Mouse (Mus musculus) cerebellum, postnatal 4 days (tissue): Measurements from ENCODE around the gene Mndal.
A peak's percentile ranks its signal among the peaks of the same experiment; 100 is the strongest.
"Not testable (repeated sequence)": the region's sequence is repeated elsewhere in the genome, so short reads cannot be mapped to it uniquely, and the experiment has no call there.

Source experiments
- DNase-seq, 2 experiments: peaks; one replicate each; pipeline ENCODE4 v3.0.0; 2022; ENCODE audit warnings: low spot score in 2 of 2, mixed read lengths in 1 of 2

Mndal gene

DNA sequence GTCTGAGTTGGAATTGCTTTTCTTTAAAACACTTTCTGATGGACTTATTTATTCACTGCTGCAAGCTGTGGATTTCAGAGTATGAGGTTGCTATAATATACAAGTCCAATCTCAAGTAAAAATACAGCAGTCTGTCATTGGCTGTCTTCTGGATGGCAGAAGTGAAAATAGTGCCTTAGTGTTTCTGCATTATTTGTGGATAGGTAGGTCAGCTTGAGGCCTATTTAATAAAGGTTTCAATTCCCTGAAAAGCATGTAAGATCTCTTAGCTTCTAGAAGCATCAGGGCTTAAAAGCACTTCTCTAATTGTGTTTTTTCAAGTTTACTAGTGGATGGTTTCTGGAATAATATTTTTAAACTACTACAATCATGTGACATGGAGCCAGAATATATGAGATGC is 52.5 kb downstream of the Mndal start:
- not testable (repeated sequence) for DNase-seq

DNA sequence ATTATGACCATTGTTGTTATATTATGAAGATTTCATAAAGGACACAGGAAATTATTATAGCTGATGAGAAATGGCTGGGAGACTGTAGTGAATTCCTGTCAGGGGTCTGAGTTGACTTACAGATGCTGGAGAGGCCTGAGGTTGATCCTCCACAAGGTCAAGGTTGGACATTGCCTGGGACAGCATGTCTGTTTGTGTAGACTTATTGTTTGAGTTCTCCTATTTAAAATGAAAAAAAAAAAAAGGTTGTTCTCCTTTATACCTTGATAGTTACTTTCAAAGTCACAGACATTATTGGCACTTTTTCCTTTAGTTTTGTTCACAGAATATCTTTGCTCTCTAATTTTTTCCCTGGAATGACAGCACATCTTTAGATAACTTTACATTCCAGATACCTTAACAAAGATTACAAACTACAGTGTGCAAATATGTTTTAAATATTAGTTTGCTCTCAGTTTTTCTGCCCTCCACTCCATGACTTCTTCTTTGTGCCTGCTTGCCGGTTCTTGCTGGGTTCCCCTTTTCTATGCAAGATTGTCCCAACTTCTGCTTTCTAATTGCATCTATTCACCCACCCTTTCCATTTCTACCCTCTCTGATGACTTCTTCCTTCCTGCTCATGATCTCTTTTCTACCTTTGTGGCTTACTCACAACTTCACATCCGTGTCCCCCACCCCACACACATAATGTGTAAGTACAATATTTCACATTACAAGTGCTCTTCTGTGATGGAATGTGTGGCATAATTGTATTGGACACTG is 55.1 kb downstream of the Mndal start:
- DNase-seq = not testable (repeated sequence)

DNA sequence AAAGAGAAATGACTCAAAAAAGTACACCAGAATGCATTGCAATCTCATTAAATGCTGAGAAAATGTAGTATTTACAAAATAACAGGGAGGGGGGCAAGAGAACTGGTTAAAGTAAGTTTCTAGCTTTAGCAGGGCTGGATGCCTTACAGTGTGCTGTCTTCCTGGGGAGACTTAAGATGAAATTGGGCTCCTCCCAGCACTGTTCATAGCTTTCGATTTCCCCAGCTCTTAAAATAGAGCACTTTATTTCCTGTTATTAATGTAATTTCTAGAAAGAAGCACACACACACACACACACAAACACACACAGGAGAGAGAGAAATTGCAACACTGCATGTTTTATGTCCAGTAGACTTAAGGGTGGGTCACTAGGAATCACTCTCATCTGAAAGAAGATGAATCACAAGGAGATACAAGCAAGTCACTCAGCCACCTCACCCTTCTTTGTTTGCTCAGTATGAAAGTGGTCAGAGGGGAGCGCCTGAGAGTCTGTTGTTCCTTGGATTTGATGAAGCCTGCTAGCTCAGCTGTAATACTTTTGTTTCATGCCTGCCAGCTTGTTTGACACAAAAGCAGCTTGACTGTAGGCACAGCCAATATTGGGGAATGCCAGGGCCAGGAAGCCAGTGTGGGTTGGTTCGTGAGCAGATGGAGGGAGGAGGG is 62.2 kb downstream of the Mndal start:
- DNase-seq = peak in 1 of 2 experiments; percentile 44

DNA sequence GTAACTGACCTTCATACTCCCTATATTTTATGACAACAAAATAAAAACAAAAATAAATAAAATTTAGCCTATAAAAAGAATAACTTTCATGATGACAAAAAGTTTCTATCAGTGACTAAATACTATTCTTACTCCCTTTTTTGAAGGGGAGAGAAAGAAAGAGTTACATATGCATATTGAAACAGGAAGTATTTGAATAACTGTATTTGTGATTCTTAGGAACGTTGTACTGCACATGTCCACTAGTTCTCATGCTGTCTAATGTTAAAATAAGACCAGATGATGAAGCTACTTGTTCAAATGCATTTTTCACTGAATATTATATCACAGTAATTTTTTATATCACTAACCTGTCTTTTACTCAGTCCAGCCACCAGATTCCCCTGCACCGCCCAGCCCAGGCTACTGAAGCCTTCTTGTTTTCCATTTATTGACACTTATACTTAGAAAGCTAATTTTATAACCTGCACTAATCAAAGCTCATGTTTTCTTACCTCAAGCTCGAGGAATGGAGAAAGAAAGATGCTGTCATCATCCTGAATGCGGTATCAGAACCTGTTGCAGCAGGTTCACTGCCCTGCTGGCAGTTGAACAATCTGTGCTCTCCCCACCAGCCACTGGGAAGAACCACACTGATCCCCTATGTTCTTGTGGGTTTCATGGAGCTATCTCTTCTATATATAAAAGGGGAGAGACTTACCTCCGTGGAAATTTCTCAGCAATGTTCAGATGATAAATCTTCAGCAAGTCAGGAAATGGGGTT is 62.9 kb downstream of the Mndal start:
- DNase-seq = not testable (repeated sequence)

DNA sequence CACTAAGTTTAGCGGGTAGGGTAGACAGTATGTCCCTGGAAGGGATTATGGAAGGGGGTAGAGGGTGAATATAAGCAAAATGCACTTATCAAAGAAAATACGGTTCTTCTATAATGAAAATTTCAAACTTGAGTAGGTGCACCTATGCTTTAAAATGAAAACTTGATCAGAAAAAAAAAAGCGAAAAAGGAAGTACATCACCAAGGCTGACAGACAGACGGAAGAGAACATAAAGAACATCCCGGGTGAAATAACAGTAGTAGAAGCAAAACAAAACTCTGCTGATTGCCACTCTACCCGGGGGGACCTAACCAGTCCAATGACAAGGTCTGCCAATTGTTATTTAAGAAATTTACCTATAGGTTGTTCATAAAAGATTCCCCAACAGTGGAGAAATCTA is 64.0 kb downstream of the Mndal start:
- DNase-seq = not testable (repeated sequence)

DNA sequence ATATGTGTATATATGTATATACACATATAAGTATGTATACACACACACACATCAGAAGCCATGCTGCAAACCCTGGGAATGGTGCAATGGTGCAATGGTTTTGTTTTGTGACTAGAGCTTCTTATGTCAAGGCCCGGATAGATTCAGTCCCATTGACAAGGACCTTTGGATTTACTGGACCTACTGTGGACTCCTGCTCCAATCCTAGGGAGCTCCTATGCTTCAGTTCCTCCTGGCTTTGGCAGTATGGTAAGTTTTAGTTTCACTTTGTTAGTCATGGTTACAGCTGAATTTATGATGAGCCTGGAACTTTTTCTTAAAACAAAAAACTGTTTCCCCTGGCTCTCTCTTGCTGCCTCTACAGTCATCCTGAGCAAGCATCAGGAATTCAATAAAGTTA is 65.2 kb downstream of the Mndal start:
- DNase-seq = not testable (repeated sequence)

DNA sequence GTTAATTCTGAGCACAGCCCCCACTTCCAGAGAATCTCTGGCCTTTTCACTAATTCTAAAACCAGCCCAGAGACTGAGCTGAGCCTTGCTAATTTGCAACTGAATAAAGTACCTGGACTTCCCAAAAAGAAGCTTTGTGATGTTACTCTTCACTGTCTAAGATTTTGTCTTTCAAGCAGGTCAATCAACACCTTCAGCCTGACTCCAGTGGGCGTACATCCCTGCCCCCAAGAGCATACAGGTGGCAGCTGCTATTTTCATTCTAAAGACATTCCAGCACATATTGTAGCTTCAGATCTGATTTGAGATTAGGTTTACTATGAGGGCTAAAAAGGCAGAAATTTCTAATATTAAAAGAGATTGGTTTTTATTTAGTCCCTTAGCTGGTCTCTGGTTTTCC is 73.7 kb downstream of the Mndal start:
- DNase-seq = not testable (repeated sequence)

DNA sequence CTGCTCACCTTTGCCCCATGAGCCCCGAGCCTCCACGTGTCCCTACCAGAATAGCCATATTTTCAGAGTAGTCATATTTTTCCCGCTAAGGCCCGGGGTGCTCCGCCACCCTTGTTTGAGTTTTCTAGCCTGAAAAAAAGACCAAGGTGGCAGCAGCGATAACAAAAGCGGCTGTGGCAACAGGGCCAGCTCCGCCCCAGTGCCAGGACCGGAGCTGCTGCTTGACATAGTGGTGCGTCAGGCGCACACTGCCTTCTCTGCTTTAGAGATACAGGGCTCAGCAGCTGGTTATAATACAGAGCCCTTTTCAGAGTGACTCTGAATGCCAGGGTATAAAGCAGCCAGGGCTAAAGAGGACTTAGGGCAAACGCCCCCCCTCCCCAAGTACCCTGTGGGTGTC is 75.8 kb downstream of the Mndal start:
- DNase-seq = no peak

DNA sequence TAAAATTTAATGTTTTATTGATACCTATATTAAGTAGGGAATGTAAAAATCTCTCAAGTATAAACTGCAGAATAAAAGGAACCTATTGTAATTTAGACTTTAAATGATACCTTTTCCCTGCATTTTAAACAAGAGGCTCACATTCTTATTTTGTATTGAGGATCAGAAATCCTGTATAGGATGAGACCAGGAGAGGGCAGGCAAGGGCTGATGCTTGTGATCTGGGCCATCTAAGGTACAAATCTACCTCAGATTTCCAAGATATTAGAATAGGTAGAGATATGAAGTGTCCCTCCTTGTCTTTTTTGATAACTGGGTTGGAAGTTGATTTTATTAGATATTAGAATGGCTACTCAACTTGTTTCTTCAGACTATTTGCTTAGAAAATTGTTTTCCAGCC is 88.6 kb downstream of the Mndal start:
- DNase-seq = peak in 1 of 2 experiments; percentile 17

DNA sequence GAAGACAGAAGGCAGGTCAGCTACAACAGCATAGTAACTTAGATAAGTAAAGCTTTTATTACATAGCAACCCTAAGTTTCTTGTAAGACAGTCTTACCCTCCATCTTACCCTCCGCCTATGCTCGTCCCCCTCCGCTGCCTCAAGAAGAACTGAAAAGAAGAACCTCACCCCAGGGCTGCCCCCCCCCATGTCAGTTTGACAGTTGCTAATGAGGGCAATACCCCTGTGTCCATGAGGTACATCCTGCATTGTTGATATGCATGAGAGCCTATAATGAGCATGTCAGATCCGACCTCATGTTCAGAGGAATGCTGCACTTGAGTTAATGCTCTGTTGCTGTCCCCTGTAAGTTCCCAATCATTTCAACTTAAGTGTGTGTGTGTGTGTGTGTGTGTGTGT is 89.4 kb downstream of the Mndal start:
- not testable (repeated sequence) for DNase-seq

DNA sequence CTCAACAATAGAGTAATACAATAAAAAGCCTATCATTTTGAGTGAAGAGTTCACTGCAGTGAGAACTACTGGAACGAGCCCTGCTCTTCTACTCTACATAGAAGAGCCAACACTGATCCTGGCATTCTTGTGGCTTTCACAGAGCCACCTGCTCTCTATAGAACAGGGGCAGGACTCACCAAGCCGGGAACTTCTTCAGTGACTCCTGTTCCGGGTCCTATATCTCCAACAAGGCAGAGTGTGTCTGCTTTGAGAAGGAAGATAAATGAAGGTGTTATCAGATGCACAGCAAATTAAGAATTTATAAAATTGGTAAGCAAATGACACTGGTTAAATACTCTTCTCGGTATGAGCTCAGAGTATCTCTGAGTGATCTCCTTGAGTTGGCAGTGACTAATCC is 96.1 kb downstream of the Mndal start:
- not testable (repeated sequence) for DNase-seq

DNA sequence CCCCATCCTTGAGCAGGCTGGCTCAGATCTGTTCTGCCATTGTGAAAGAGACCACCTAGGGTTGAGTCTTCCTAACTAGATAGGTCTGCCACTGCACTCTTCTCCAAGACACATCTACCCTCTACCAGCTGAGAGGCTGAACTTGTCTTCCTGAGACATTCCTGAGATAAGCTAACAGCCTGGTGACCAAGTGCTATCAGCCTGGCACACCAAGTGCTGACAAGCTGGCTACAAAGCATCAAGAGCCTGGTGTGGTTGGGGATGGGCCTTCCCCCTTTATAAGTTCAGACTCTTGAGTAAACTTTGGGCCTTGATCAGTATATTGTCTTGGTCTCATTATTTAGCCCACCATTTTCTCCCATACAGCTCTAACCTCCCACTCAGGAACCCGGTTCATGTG is 97.5 kb downstream of the Mndal start:
- DNase-seq = no peak

DNA sequence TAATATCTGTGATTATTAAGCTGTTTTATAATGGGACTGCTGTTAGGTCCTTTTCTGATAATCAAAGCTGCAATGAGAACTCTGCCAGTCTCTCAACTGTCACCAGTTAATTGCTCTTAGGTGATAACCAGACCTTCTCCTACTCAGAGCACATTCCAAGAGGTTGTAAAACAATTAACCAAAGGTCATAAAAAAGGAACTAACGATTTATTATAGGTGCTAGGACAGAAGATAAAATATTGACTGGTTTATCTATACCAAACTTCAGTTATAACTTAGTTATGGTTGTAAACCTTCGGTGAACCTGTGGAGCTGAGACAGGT is 120.8 kb downstream of the Mndal start:
- DNase-seq = not testable (repeated sequence)

DNA sequence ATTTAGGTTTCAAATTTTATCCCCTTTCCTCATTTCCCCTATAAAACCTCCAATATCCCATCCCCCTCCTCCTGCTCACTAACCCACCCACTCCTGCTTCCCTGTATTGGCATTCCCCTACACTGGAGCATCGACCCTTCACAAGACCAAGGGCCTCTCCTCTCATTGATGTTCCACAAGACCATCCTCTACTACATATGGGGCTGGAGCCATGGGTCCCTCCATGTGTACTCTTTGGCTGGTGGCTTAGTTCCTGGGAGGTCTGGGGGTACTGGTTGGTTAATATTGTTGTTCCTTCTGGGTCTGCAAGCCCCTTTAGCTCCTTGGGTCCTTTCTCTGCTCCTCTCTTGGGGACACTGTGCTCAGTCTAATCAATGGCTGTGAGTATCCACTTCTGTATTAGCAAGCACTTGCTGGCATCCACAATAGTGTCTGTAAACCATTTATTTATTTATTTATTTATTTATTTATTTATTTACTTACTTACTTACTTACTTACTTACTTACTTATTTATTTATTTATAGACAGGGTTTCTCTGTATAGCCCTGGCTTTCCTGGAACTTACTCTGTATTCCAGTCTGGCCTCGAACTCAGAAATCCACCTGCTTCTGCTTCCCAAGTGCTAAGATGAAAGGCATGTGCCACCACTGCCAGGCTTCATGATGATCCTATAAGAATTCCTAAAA is 121.4 kb downstream of the Mndal start:
- not testable (repeated sequence) for DNase-seq

DNA sequence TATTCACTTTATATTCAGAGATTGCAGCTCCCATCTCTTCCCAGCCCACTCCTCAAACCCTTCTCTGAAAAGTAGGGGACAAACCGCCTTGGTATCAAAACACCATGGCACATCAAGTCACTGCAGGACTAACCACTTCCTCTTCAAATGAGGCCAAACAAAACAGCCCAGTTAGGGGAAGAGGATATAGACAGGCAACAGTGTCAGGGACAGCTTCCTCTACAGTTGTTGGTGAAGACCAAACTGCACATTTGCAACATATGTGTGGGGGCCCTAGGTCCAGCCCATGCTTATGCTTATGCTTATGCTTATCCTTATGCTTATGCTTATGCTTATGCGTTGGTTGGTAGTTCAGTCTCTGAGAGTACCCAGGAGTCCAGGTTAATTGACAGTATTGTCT is 133.0 kb downstream of the Mndal start:
- DNase-seq = not testable (repeated sequence)

DNA sequence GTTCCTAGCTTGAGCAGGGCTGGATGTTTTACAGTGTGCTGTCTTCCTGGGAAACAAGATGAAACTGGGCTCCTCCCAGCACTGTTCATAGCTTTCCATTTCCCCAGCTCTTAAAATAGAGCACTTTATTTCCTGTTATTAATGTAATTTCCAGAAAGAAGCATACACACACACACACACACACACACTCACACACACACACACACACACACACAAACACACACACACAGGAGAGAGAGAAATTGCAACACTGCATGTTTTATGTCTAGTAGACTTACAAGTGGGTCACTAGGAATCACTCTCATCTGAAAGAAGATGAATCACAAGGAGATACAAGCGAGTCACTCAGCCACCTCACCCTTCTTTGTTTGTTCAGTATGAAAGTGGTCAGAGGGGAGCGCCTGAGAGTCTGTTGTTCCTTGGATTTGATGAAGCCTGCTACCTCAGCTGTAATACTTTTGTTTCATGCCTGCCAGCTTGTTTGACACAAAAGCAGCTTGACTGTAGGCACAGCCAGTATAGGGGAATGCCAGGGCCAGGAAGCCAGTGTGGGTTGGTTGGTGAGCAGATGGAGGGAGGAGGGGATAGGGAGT is 139.5 kb downstream of the Mndal start:
- DNase-seq = peak in 1 of 2 experiments; percentile 6

DNA sequence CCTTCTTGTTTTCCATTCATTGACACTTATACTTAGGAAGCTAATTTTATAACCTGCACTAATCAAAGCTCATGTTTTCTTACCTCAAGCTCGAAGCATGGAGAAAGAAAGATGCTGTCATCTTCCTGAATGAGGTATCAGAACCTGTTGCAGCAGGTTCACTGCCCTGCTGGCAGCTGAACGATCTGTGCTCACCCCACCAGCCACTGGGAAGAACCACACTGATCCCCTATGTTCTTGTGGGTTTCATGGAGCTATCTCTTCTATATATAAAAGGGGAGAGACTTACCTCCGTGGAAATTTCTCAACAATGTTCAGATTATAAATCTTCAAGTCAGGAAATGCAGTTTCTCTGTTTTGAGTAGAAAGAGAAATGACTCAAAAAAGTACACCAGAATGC is 140.1 kb downstream of the Mndal start:
- DNase-seq = not testable (repeated sequence)

DNA sequence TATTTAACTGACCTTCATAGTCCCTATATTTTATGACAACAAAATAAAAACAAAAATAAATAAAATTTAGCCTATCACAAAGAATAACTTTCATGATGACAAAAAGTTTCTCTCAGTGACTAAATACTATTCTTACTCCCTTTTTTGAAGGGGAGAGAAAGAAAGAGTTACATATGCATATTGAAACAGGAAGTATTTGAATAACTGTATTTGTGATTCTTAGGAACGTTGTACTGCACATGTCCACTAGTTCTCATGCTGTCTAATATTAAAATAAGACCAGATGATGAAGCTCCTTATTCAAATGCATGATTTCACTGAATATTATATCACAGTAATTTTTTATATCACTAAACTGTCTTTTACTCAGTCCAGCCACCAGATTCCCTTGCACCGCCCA is 140.5 kb downstream of the Mndal start:
- not testable (repeated sequence) for DNase-seq
